Mouse (Mus musculus): ENCODE measurements around the gene Tec.
"Not testable (repeated sequence)": the region's sequence is repeated elsewhere in the genome, so short reads cannot be mapped to it uniquely, and the experiment has no call there.

Tec gene

DNA sequence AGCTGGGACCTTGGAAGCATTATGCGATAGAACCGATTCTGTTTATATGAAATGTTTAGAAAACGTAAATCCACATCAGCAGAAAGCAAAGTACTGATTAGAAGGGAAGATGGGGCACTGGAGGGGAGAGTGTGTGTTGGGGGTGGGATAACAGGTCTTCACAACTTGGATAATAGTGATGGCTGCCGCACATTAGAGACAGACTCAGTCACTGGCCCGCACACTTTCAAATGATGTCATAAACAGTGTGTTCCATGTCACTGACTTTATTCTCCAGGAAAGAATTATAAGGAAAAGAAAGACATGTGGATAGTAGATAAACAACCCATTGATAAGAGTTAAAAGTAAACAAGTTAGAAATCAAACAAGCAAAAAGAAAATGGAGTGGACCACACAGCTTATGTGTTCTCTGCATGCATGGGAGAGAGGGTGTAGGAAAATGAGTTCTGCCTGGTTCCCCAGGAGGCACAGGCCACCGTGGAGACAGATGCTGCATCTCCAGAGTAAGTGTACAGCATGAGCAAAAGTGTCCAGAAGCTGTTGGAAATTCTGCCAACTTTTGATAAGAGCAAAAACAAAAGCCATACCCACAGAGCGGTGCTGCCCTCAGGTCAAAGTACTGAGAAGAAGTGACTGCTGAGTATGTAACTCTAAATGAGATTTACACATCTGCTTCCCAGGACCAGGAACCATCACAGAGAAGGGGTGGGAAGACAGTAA lies 23.3 kb downstream of the Tec start:
- CTCF ChIA-PET, result no interaction called here
- POLR2A ChIA-PET, result no interaction called here

- ChIA-PET CTCF (no interaction called here), POLR2A (no interaction called here)
These were observed 24.0 kb downstream of the Tec start for GRCm38 (mm10) chr5:72844294-72844693.

DNA sequence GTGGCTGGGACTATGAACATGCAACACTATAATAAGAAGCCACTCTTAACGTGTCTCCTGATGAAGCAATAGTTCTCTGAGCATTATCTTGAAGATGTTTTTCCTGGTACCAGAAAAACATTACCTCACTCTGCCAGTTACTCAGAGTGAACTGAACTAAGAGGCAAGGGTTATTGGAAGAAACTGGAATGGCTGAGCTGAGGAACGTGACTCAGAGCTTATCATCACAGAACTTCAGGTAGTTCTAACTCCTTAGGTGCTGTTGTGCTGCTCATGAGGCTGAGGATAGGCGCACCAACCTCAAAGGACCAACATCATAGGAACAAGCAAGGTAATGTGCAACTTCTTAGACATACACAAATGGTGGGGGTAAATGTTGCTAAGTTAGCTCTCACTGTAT lies 28.6 kb downstream of the Tec start:
- ChIA-PET CTCF (interaction anchor here in 1 of 4 experiments (0.6 kb wide), 1 partner anchor 346 kb away, joined by 9 read pairs; no protein-coding TSS in a partner anchor), POLR2A (interaction anchor here in 1 of 4 experiments (0.6 to 1.5 kb wide), 2 partner anchors 10 to 1054 kb away, joined by 3 read pairs; no protein-coding TSS in a partner anchor)

DNA sequence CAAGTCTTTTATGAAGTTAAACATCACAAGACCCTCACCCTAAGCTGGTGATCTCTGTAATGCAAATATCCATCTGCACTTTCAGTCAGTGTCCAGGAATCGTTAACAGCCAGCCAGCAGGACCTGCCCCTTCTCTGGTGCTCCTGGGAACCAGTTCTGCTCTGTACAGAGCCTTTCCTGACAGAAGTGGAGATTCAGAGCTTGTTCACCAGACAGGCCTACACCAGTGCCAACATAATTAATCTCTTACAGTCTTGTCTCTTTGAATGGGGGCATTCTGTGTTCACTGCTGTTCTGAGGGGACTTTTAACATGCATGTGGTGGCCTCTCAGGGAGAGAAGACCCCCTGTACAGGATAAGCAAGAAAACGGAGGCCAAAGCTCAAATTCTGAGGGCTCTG lies 29.3 kb downstream of the Tec start:
- POLR2A ChIA-PET, result interaction anchor here in 1 of 4 experiments (1.5 kb wide), 1 partner anchor 10 kb away, joined by 3 read pairs; no protein-coding TSS in a partner anchor

GRCm38 (mm10) chr5:72835656-72836055 lies 32.6 kb downstream of the Tec start:
- POLR2A ChIA-PET, result no interaction called here
- CTCF ChIA-PET, result no interaction called here

More for the DNA sequence above, 29.3 kb downstream of the Tec start:
- CTCF ChIA-PET, result interaction anchor here in 1 of 4 experiments (0.6 kb wide), 1 partner anchor 345 kb away, joined by 9 read pairs; no protein-coding TSS in a partner anchor

GRCm38 (mm10) chr5:72832904-72833765 lies 35.1 kb downstream of the Tec start:
- ChIA-PET CTCF (no interaction called here), POLR2A (no interaction called here)

- CTCF ChIA-PET, result no interaction called here
- POLR2A ChIA-PET, result interaction anchor here in 1 of 4 experiments (0.7 to 1.0 kb wide), 2 partner anchors 9 to 44 kb away, joined by 3 to 4 read pairs; no protein-coding TSS in a partner anchor
These were observed 36.1 kb downstream of the Tec start for GRCm38 (mm10) chr5:72832191-72832590.

DNA sequence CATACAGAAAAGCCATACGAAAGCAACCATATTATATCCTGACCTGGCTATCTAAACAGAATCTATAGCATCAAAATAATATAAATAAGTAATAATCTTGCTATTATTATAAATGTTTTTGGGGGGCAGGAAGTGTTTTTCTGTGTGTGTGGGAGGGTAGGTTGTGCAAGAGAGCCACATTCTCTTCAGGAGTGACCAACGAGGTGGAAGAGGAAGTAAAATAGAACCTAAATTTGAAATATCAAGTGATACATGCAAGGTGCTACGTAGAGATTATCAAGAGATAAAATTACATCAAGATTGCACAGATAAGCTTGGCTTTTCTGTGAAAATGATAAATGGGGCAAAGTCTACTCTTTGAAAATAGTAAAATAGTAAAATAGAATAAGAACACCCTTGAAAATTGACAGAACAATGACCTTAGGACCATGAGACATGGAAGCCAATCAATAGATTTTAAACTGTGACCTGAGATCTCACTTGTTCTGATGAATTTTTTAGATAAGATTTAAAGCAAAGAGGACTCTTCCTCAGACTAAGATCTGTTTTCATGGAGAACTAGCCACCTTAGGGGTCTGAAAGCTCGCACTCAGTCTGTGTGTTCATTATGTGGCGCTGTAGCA lies 37.2 kb downstream of the Tec start:
- POLR2A ChIA-PET, result interaction anchor here in 1 of 4 experiments (1.0 kb wide), 1 partner anchor 45 kb away, joined by 3 read pairs; no protein-coding TSS in a partner anchor
- CTCF ChIA-PET, result no interaction called here

DNA sequence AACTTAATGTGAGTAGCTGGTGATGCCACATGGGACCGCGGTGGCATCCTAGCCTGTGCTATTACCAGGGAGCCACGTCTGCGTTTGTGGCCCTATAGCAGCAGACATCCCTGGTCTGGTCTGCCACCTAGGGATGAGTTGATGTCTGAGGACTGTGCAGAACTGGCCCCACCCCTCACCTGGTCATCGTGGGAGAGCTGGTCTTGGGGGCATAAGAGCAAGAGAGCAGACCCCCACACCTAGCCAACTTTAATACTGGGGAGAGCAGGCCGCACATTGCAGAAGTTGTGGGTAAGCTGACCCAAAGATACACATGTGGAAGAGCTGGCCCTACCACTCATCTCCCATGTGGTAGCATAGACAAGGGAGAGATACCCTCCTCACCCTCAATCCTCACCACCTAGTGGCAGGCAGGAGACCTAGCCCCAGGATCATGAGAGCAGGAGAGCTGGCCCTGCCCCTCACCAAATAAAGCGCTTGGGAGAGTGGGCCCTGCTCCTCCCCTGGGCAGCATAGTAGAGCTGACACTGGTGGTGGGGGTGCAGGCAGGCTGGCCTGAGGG lies 38.7 kb downstream of the Tec start:
- ChIA-PET CTCF (interaction anchor here in 1 of 4 experiments (0.7 kb wide), 1 partner anchor 270 kb away, joined by 3 read pairs; no protein-coding TSS in a partner anchor), POLR2A (interaction anchor here in 2 of 4 experiments (0.9 to 1.2 kb wide), 2 partner anchors 10 to 39 kb away, joined by 3 to 4 read pairs; partner anchors contain the start of gene Tec (in 1 of the 2))

GRCm38 (mm10) chr5:72828401-72828800 lies 39.9 kb downstream of the Tec start:
- POLR2A ChIA-PET, result interaction anchor here in 2 of 4 experiments (0.7 to 1.3 kb wide), 5 partner anchors 40 to 1968 kb away, joined by 3 to 4 read pairs (median 4); partner anchors contain the start of genes Slain2 (in 1 of the 2) and Tec (in 1 of the 2)

GRCm38 (mm10) chr5:72827435-72827834 lies 40.8 kb downstream of the Tec start:
- POLR2A ChIA-PET, result interaction anchor here in 1 of 4 experiments (0.6 kb wide), 1 partner anchor 32 kb away, joined by 4 read pairs; no protein-coding TSS in a partner anchor
- CTCF ChIA-PET, result no interaction called here

More at GRCm38 (mm10) chr5:72828401-72828800, 39.9 kb downstream of the Tec start:
- CTCF ChIA-PET, result no interaction called here

- CTCF ChIA-PET, result no interaction called here
- POLR2A ChIA-PET, result no interaction called here
These were observed 41.8 kb downstream of the Tec start for GRCm38 (mm10) chr5:72826445-72826844.

DNA sequence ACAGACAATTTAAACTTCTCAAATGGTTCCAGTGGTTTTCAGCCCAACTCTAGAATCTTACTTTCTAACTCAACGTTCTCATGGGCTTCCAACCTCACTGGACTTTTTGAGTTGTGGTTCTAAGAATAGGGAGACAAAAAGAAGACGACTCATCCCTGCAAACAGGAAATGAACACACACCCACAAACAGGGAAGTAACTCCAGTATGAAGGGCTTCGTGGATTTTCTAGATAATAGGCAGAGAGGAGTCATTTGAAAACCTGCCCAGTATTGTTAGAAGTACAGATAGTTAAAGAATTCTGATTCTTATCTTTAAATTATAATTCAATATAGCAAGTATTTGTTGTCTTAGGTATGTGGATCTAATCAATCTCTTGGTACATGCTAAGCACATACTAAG lies 47.6 kb downstream of the Tec start:
- CTCF ChIA-PET, result no interaction called here
- POLR2A ChIA-PET, result no interaction called here

- POLR2A ChIA-PET, result no interaction called here
These were observed 48.1 kb downstream of the Tec start for GRCm38 (mm10) chr5:72820036-72820640.

GRCm38 (mm10) chr5:72818513-72819180 lies 49.6 kb downstream of the Tec start:
- ChIA-PET POLR2A (no interaction called here), CTCF (no interaction called here)

More at GRCm38 (mm10) chr5:72820036-72820640, 48.1 kb downstream of the Tec start:
- CTCF ChIA-PET, result no interaction called here

DNA sequence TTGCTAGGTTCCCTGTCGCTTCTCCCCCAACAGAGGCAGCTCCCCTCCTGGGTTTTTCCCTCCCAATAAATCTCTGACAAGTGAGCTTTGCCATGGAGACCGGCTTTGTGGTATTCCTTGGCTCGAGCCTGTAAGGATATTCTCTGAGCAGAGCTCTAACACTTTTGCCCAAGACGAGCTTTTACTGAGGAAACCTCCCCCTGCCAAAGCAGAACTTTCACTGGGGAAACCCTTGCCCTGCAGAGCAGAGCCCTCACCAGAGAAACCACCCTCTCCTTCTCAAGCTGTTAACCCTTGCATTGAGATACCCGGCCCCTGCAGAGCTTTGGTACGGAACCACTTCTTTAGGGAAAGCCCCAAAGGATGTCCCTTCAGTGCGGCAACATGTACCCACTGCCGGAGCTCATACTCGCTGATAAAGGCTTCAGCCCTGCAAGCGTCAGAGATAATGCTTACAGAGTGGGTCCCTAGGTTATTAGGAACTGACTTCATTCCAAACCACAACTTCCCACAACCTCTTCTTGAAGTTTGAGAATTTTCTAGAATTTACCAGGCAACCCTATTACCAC lies 50.7 kb downstream of the Tec start:
- ChIA-PET CTCF (no interaction called here), POLR2A (no interaction called here)

- CTCF ChIA-PET, result not testable (repeated sequence)
- POLR2A ChIA-PET, result interaction anchor here in 1 of 4 experiments (0.6 kb wide), 1 partner anchor 11 kb away, joined by 4 read pairs; no protein-coding TSS in a partner anchor
These were observed 51.3 kb downstream of the Tec start for GRCm38 (mm10) chr5:72816960-72817359.

- CTCF ChIA-PET, result no interaction called here
- POLR2A ChIA-PET, result interaction anchor here in 1 of 4 experiments (0.6 kb wide), 1 partner anchor 11 kb away, joined by 4 read pairs; no protein-coding TSS in a partner anchor
These were observed 51.8 kb downstream of the Tec start for GRCm38 (mm10) chr5:72816491-72816890.

All from embryonic stem cell, embryonic (primary cell).